Mouse (Mus musculus): Measurements from ENCODE around the gene Hmgcll1. TPM values are rescaled to one million over a fixed set of nuclear protein-coding genes. Genes with fewer than 3 reads are reported as not detected.

The Hmgcll1 gene
- total and polyA plus RNA-seq, 3 experiments: 0.22 TPM; not detected in 2

- Histone ChIP-seq H3K4me3 (ENCODE audit: low read depth, low read length) (no peak overlapping the region), H3K27me3 (ENCODE audit: insufficient read depth, low read length) (no peaks in the 10 kb centered on the region), H3K36me3 (replicated peaks) (no peaks in the 10 kb centered on the region), H3K9me3 (replicated peaks) (no peaks in the 10 kb centered on the region), H3K4me1 (ENCODE audit: insufficient read depth, low read depth, low read length) (peaks cover 15% of the 10 kb centered on the region)
- DNase-seq (ENCODE audit: low spot score) (no peak), ATAC-seq (ENCODE audit: extremely low read depth, insufficient number of reproducible peaks, low FRiP score, poor library complexity, severe bottlenecking) (no peak)
- TF ChIP-seq TAL1 (conservative IDR thresholded peaks at IDR 0.05; ENCODE audit: low read depth, low read length) (no peak), GATA1 (IDR thresholded peaks at IDR 0.05; ENCODE audit: borderline replicate concordance, low read length) (no peak), GATA2 (IDR thresholded peaks at IDR 0.05; ENCODE audit: borderline replicate concordance, low read depth, low read length) (no peak), CTCF (IDR thresholded peaks at IDR 0.05; ENCODE audit: low read depth, low read length) (no peak), POLR2AphosphoS5 (IDR thresholded peaks at IDR 0.05; ENCODE audit: insufficient replicate concordance, low read depth, low read length) (no peak)
Measured at GRCm38 (mm10) chr9:76000876-76001858, 13.5 kb upstream of the Hmgcll1 start.

GRCm38 (mm10) chr9:76003066-76003465 is 11.6 kb upstream of the Hmgcll1 start:
- Histone ChIP-seq H3K4me1 (ENCODE audit: insufficient read depth, low read depth, low read length) (peaks cover 18% of the 10 kb centered on the region), H3K27me3 (ENCODE audit: insufficient read depth, low read length) (no peaks in the 10 kb centered on the region), H3K4me3 (ENCODE audit: low read depth, low read length) (no peak overlapping the region), H3K9me3 (replicated peaks) (no peaks in the 10 kb centered on the region), H3K36me3 (replicated peaks) (no peaks in the 10 kb centered on the region)
- ATAC-seq (ENCODE audit: extremely low read depth, insufficient number of reproducible peaks, low FRiP score, poor library complexity, severe bottlenecking) (no peak), DNase-seq (ENCODE audit: low spot score) (no peak)
- no peak for TF ChIP-seq GATA2 (IDR thresholded peaks at IDR 0.05; ENCODE audit: borderline replicate concordance, low read depth, low read length)
- no peak for TF ChIP-seq GATA1 (IDR thresholded peaks at IDR 0.05; ENCODE audit: borderline replicate concordance, low read length)
- TF ChIP-seq CTCF (IDR thresholded peaks at IDR 0.05; ENCODE audit: low read depth, low read length): no peak
- TF ChIP-seq TAL1 (conservative IDR thresholded peaks at IDR 0.05; ENCODE audit: low read depth, low read length): no peak
- no peak for TF ChIP-seq POLR2AphosphoS5 (IDR thresholded peaks at IDR 0.05; ENCODE audit: insufficient replicate concordance, low read depth, low read length)

GRCm38 (mm10) chr9:76003637-76004036 is 11.0 kb upstream of the Hmgcll1 start:
- ATAC-seq (ENCODE audit: extremely low read depth, insufficient number of reproducible peaks, low FRiP score, poor library complexity, severe bottlenecking): no peak
- no peak for TF ChIP-seq POLR2AphosphoS5 (IDR thresholded peaks at IDR 0.05; ENCODE audit: insufficient replicate concordance, low read depth, low read length)
- no peak for TF ChIP-seq GATA2 (IDR thresholded peaks at IDR 0.05; ENCODE audit: borderline replicate concordance, low read depth, low read length)
- TF ChIP-seq TAL1 (conservative IDR thresholded peaks at IDR 0.05; ENCODE audit: low read depth, low read length): no peak
- no peak for TF ChIP-seq GATA1 (IDR thresholded peaks at IDR 0.05; ENCODE audit: borderline replicate concordance, low read length)
- TF ChIP-seq CTCF (IDR thresholded peaks at IDR 0.05; ENCODE audit: low read depth, low read length): no peak
- Histone ChIP-seq H3K4me3 (ENCODE audit: low read depth, low read length) (no peak overlapping the region), H3K36me3 (replicated peaks) (no peaks in the 10 kb centered on the region), H3K27me3 (ENCODE audit: insufficient read depth, low read length) (no peaks in the 10 kb centered on the region), H3K9me3 (replicated peaks) (no peaks in the 10 kb centered on the region), H3K4me1 (ENCODE audit: insufficient read depth, low read depth, low read length) (peaks cover 18% of the 10 kb centered on the region)
- DNase-seq (ENCODE audit: low spot score): no peak

- Histone ChIP-seq H3K36me3 (replicated peaks) (no peaks in the 10 kb centered on the region), H3K4me3 (ENCODE audit: low read depth, low read length) (no peak overlapping the region), H3K27me3 (ENCODE audit: insufficient read depth, low read length) (no peaks in the 10 kb centered on the region), H3K4me1 (ENCODE audit: insufficient read depth, low read depth, low read length) (peaks cover 10% of the 10 kb centered on the region), H3K9me3 (replicated peaks) (no peaks in the 10 kb centered on the region)
- ATAC-seq (ENCODE audit: extremely low read depth, insufficient number of reproducible peaks, low FRiP score, poor library complexity, severe bottlenecking): no peak
- DNase-seq (ENCODE audit: low spot score): no peak
- TF ChIP-seq CTCF (IDR thresholded peaks at IDR 0.05; ENCODE audit: low read depth, low read length) (no peak), TAL1 (conservative IDR thresholded peaks at IDR 0.05; ENCODE audit: low read depth, low read length) (no peak), POLR2AphosphoS5 (IDR thresholded peaks at IDR 0.05; ENCODE audit: insufficient replicate concordance, low read depth, low read length) (no peak), GATA1 (IDR thresholded peaks at IDR 0.05; ENCODE audit: borderline replicate concordance, low read length) (no peak), GATA2 (IDR thresholded peaks at IDR 0.05; ENCODE audit: borderline replicate concordance, low read depth, low read length) (no peak)
Measured at GRCm38 (mm10) chr9:76007342-76007970, 7.2 kb upstream of the Hmgcll1 start.

GRCm38 (mm10) chr9:76013789-76014188 is 866 bp upstream of the Hmgcll1 start:
- Histone ChIP-seq H3K36me3 (replicated peaks) (no peaks in the 10 kb centered on the region), H3K4me3 (ENCODE audit: low read depth, low read length) (no peak overlapping the region), H3K4me1 (ENCODE audit: insufficient read depth, low read depth, low read length) (peaks cover 2% of the 10 kb centered on the region), H3K27me3 (ENCODE audit: insufficient read depth, low read length) (no peaks in the 10 kb centered on the region), H3K9me3 (replicated peaks) (no peaks in the 10 kb centered on the region)
- no peak for DNase-seq (ENCODE audit: low spot score)
- TF ChIP-seq POLR2AphosphoS5 (IDR thresholded peaks at IDR 0.05; ENCODE audit: insufficient replicate concordance, low read depth, low read length) (no peak), CTCF (IDR thresholded peaks at IDR 0.05; ENCODE audit: low read depth, low read length) (no peak), TAL1 (conservative IDR thresholded peaks at IDR 0.05; ENCODE audit: low read depth, low read length) (no peak), GATA1 (IDR thresholded peaks at IDR 0.05; ENCODE audit: borderline replicate concordance, low read length) (no peak), GATA2 (IDR thresholded peaks at IDR 0.05; ENCODE audit: borderline replicate concordance, low read depth, low read length) (no peak)
- no peak for ATAC-seq (ENCODE audit: extremely low read depth, insufficient number of reproducible peaks, low FRiP score, poor library complexity, severe bottlenecking)

- H3K4me3 ChIP-seq (ENCODE audit: low read depth, low read length): no peak overlapping the region
- TF ChIP-seq GATA2 (IDR thresholded peaks at IDR 0.05; ENCODE audit: borderline replicate concordance, low read depth, low read length) (no peak), POLR2AphosphoS5 (IDR thresholded peaks at IDR 0.05; ENCODE audit: insufficient replicate concordance, low read depth, low read length) (no peak), TAL1 (conservative IDR thresholded peaks at IDR 0.05; ENCODE audit: low read depth, low read length) (no peak)
- no peak for ATAC-seq (ENCODE audit: extremely low read depth, insufficient number of reproducible peaks, low FRiP score, poor library complexity, severe bottlenecking)
Measured at GRCm38 (mm10) chr9:76015971-76016370, 1.3 kb downstream of the Hmgcll1 start.

More at GRCm38 (mm10) chr9:76015971-76016370, 1.3 kb downstream of the Hmgcll1 start:
- Histone ChIP-seq H3K4me1 (ENCODE audit: insufficient read depth, low read depth, low read length) (peaks cover 2% of the 10 kb centered on the region), H3K36me3 (replicated peaks) (no peaks in the 10 kb centered on the region), H3K27me3 (ENCODE audit: insufficient read depth, low read length) (no peaks in the 10 kb centered on the region), H3K9me3 (replicated peaks) (no peaks in the 10 kb centered on the region)
- DNase-seq (ENCODE audit: low spot score): no peak

Data from G1E (cell line).